Mouse (Mus musculus): ENCODE measurements around the gene Zbtb45.

- no peak for TF ChIP-seq SIN3A (IDR thresholded peaks at IDR 0.05; ENCODE audit: low read length)
- no peak for TF ChIP-seq ZMIZ1 (IDR thresholded peaks at IDR 0.05; ENCODE audit: low read depth, low read length)
- TF ChIP-seq EP300 (IDR thresholded peaks at IDR 0.05; ENCODE audit: low read depth in 1 of 2, low read length in 2 of 2): no peak
- TF ChIP-seq RAD21 (IDR thresholded peaks at IDR 0.05; ENCODE audit: low read depth, low read length): no peak
- no peak for TF ChIP-seq ZNF384 (IDR thresholded peaks at IDR 0.05; ENCODE audit: low read depth, low read length)
- no peak for TF ChIP-seq MEF2A (IDR thresholded peaks at IDR 0.05; ENCODE audit: extremely low read depth, insufficient replicate concordance, low read depth, low read length, poor library complexity, severe bottlenecking)
Measured at GRCm38 (mm10) chr7:12979776-12980175, 30.1 kb downstream of the Zbtb45 start.
